ENCODE assay signal across 7 mouse cellular contexts in genomic region chr10:63023121-63023748, GRCm38 (mm10). TPM values are rescaled to one million over a fixed set of nuclear protein-coding genes. Genes with fewer than 3 reads are reported as not detected.
A peak's percentile ranks its signal among the peaks of the same experiment; 100 is the strongest.
DNase-seq lines count a peak whose midpoint lies in the region; ATAC-seq and TF ChIP-seq lines count a peak whose summit lies in the region.

No protein-coding gene starts in this region.

- peak overlapping the region; percentile 100 for H3K27ac ChIP-seq in midbrain, embryonic 11.5 days (ENCODE audit: low read depth, low read length)
- H3K27ac ChIP-seq in small intestine, adult 2 months (ENCODE audit: insufficient read depth, low read depth, low read length), result peak overlapping the region; percentile 98

- H3K4me3 ChIP-seq in midbrain, embryonic 11.5 days (ENCODE audit: low read depth, low read length), result peak overlapping the region; percentile 81
- H3K4me3 ChIP-seq in small intestine, adult 2 months (ENCODE audit: low read depth, low read length), result peak overlapping the region; percentile 94

- no peaks in the 10 kb centered on the region for H3K9me3 ChIP-seq in midbrain, embryonic 11.5 days (ENCODE audit: control insufficient read depth, low read length)

- intact Hi-C loops in left cerebral cortex, postnatal 4 days (cut with DNase I), result loop anchor here (5.0 to 10.0 kb wide), 2 partner anchors 44 to 92 kb away; no protein-coding TSS in a partner anchor

- peaks cover 40% of the 10 kb centered on the region for H3K4me1 ChIP-seq in midbrain, embryonic 11.5 days (ENCODE audit: control insufficient read depth, insufficient read depth, low read length)
- peaks cover 3% of the 10 kb centered on the region; the same call in 1 of the 2 replicates for H3K4me1 ChIP-seq in small intestine, adult 2 months (ENCODE audit: control insufficient read depth, insufficient read depth, insufficient read length, low read length)

- no peaks in the 10 kb centered on the region for H3K36me3 ChIP-seq in midbrain, embryonic 11.5 days (ENCODE audit: control insufficient read depth, insufficient read depth, low read length)
- peaks cover 4% of the 10 kb centered on the region; the same call in 1 of the 2 replicates for H3K36me3 ChIP-seq in small intestine, adult 2 months (ENCODE audit: control insufficient read depth, insufficient read depth, low read length)

- H3K4me2 ChIP-seq in midbrain, embryonic 11.5 days, result peak overlapping the region; percentile 80

- ATAC-seq in midbrain, embryonic 11.5 days (ENCODE audit: low FRiP score), result peak; percentile 28

- H3K9ac ChIP-seq in midbrain, embryonic 11.5 days (ENCODE audit: low read length), result peak overlapping the region; percentile 97

- WGBS in midbrain, embryonic 11.5 days, result under 1% methylated on average over 65 of the region's 68 CpGs
- WGBS in small intestine, adult 2 months, result under 1% methylated on average over 68 of the region's 68 CpGs

- no peaks in the 10 kb centered on the region for H3K27me3 ChIP-seq in midbrain, embryonic 11.5 days (ENCODE audit: control insufficient read depth, insufficient read depth, low read length)
- H3K27me3 ChIP-seq in small intestine, adult 2 months (ENCODE audit: control insufficient read depth, insufficient read depth, low read length), result no peaks in the 10 kb centered on the region

- no peak for TF ChIP-seq POLR2A in small intestine, adult 2 months (IDR thresholded peaks at IDR 0.05; ENCODE audit: low read depth, low read length)

- DNase-seq in adipocyte (ENCODE audit: low spot score), result peak; percentile 70
- DNase-seq in cerebellum, postnatal 4 days (ENCODE audit: low spot score in 2 of 2), result peak; percentile 46 to 73
- DNase-seq in gastrocnemius, postnatal 10 days, result peak; percentile 71
- peak; percentile 72 for DNase-seq in induced T-regulatory cell, adult 2 months (ENCODE audit: low read depth)
- DNase-seq in left cerebral cortex, postnatal 4 days, result peak; percentile 84
- no peak for DNase-seq in midbrain, embryonic 11.5 days (ENCODE audit: low spot score, missing footprints)

- no peak for TF ChIP-seq CTCF in small intestine, adult 2 months (IDR thresholded peaks at IDR 0.05; ENCODE audit: extremely low read depth, insufficient read length, insufficient replicate concordance, low read depth, low read length)

RNA-seq across cellular contexts. Expression of gene Hnrnph3, which starts 0.8 kb away (rescaled TPM):
- 10 to 100 TPM; 15.9 to 24.0 TPM for total RNA-seq in gastrocnemius, postnatal 10 days (2021)
- 10 to 100 TPM; 62.6 to 68.1 TPM for total RNA-seq in left cerebral cortex, postnatal 4 days (2021)
- polyA plus RNA-seq in midbrain, embryonic 11.5 days (2014; fragmentation: Nextera tagmentation; extraction: Ambion mirVana), result 172 and 174 TPM in 2 replicates
- 2.7 and 9.4 TPM in 2 replicates for polyA plus RNA-seq in small intestine, adult 2 months (2012; rRNA removed)

RNA-seq across cellular contexts. Expression of gene Pbld2, which starts 0.9 kb away (rescaled TPM):
- 1 to 10 TPM; 1.2 to 1.6 TPM for total RNA-seq in gastrocnemius, postnatal 10 days (2021)
- total RNA-seq in left cerebral cortex, postnatal 4 days (2021), result 1 to 10 TPM; 1.8 to 3.2 TPM
- 0.76 and 1.7 TPM in 2 replicates for polyA plus RNA-seq in midbrain, embryonic 11.5 days (2014; fragmentation: Nextera tagmentation; extraction: Ambion mirVana)
- polyA plus RNA-seq in small intestine, adult 2 months (2012; rRNA removed), result 21.8 and 34.1 TPM in 2 replicates

RNA-seq across cellular contexts. Expression of gene Pbld1, which starts 36.7 kb away (rescaled TPM):
- under 1 TPM; 0.56 to 0.75 TPM for total RNA-seq in gastrocnemius, postnatal 10 days (2021)
- total RNA-seq in left cerebral cortex, postnatal 4 days (2021), result under 1 TPM in 1 of 2 experiments, not detected in 1; 0.24 TPM
- polyA plus RNA-seq in midbrain, embryonic 11.5 days (2014; fragmentation: Nextera tagmentation; extraction: Ambion mirVana), result 0.73 and 0.96 TPM in 2 replicates
- 4.7 and 6.7 TPM in 2 replicates for polyA plus RNA-seq in small intestine, adult 2 months (2012; rRNA removed)

RNA-seq across cellular contexts. Expression of gene Rufy2, which starts 43.2 kb away (rescaled TPM):
- 10 to 100 TPM; 12.2 to 12.3 TPM for total RNA-seq in gastrocnemius, postnatal 10 days (2021)
- 10 to 100 TPM; 87.8 to 96.1 TPM for total RNA-seq in left cerebral cortex, postnatal 4 days (2021)
- 21.0 and 23.2 TPM in 2 replicates for polyA plus RNA-seq in midbrain, embryonic 11.5 days (2014; fragmentation: Nextera tagmentation; extraction: Ambion mirVana)
- 1.1 TPM in 2 replicates for polyA plus RNA-seq in small intestine, adult 2 months (2012; rRNA removed)
